Comparison of ENCODE assay signal across 18 mouse cellular contexts in the genomic region with DNA sequence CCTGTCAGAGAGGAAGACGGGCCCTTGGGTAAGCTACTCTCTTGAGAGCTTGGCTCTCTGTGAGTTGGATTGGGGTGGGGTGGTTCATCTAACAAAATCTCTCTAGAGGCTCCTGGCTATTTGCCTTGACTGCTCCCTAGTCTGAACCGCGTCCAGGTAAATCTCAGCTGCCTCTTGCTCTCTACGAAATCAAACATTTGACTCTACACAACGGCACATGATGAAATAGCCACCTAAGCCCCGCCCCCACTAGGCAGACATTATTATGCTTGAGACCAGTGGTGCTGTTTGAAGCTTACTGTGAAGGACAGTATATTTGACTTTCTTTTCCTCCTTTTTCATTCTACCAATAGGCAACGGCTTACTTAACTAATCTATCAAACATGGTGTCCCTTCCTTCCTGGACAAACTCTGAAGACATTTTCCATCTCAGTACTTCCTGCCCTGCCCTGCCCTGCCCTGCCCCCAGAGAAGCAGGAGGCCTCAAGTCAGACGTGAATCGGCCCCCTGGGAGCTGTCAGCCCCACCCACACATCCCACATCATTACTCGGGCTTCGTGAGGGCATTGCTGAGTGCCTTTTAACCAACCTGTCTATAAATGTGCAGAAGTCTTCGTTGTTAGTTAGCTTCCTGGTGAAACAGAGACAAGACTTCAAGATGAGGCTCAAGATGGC.
DNase-seq lines count a peak whose midpoint lies in the region; TF ChIP-seq lines count a peak whose summit lies in the region.
"Had no signal": no experiment of that assay in that cellular context is flagged by ENCODE, and none has a peak within 500 bp of the region (broad histone marks: within the 10 kb centered on the region; RNA-seq: fewer than 3 reads in every experiment).

No protein-coding gene starts in this region.

- peaks cover 4% of the 10 kb centered on the region; the same call in 1 of the 2 replicates for H3K4me1 ChIP-seq in bone marrow, adult 2 months (ENCODE audit: control insufficient read depth, insufficient read depth, low read length)
- peaks cover 8% of the 10 kb centered on the region; the same call in 1 of the 2 replicates for H3K4me1 ChIP-seq in spleen, adult 2 months (ENCODE audit: control insufficient read depth, insufficient read depth, insufficient read length)
- H3K4me1 ChIP-seq: embryonic facial prominence, embryonic 15.5 days; forebrain, embryonic 13.5 days; stomach, embryonic 15.5 days had no signal

- intact Hi-C loops in gastrocnemius, adult 2 months (cut with DNase I), result loop anchor here (5.0 kb wide), 2 partner anchors 182 to 247 kb away; no protein-coding TSS in a partner anchor

- H3K27ac ChIP-seq in gastrocnemius, adult 2 months, result peak overlapping the region; percentile 48; the same call in 1 of the 2 replicates
- H3K27ac ChIP-seq in bone marrow, adult 2 months (ENCODE audit: control insufficient read depth, insufficient read depth, low read depth, low read length, poor library complexity), result peak overlapping the region; percentile 28; the same call in 1 of the 2 replicates
- peak overlapping the region; percentile 8 for H3K27ac ChIP-seq in spleen, adult 2 months (ENCODE audit: insufficient read depth, low read length)
- H3K27ac ChIP-seq: embryonic facial prominence, embryonic 15.5 days; forebrain, embryonic 13.5 days; layer of hippocampus, adult 2 months; left cerebral cortex, adult 2 months; liver, embryonic 12.5 days; stomach, embryonic 15.5 days had no signal

- no peak for TF ChIP-seq CTCF in gastrocnemius, adult 2 months (IDR thresholded peaks at IDR 0.05)
- TF ChIP-seq CTCF in bone marrow, adult 2 months (IDR thresholded peaks at IDR 0.05; ENCODE audit: control insufficient read depth, insufficient read depth, low read length), result no peak
- TF ChIP-seq CTCF in spleen, adult 2 months (IDR thresholded peaks at IDR 0.05; ENCODE audit: extremely low read depth, insufficient read depth, insufficient read length, insufficient replicate concordance), result no peak

- no peaks in the 10 kb centered on the region for H3K36me3 ChIP-seq in spleen, adult 2 months (ENCODE audit: control insufficient read depth, insufficient read depth, low read length)
- H3K36me3 ChIP-seq: embryonic facial prominence, embryonic 15.5 days; liver, embryonic 12.5 days; stomach, embryonic 15.5 days had no signal

- no peak overlapping the region for H3K4me3 ChIP-seq in gastrocnemius, adult 2 months
- no peak overlapping the region for H3K4me3 ChIP-seq in bone marrow, adult 2 months (replicated peaks; ENCODE audit: control insufficient read depth, low read depth, low read length)
- H3K4me3 ChIP-seq in spleen, adult 2 months (ENCODE audit: extremely low read depth, insufficient read depth, insufficient read length), result no peak overlapping the region
- H3K4me3 ChIP-seq: embryonic facial prominence, embryonic 15.5 days; forebrain, embryonic 13.5 days; layer of hippocampus, adult 2 months; left cerebral cortex, adult 2 months; liver, embryonic 12.5 days; myocyte; stomach, embryonic 15.5 days had no signal

- TF ChIP-seq POLR2A in bone marrow, adult 2 months (IDR thresholded peaks at IDR 0.05; ENCODE audit: borderline replicate concordance, control insufficient read depth, low read depth, low read length), result no peak
- TF ChIP-seq POLR2A in spleen, adult 2 months (IDR thresholded peaks at IDR 0.05; ENCODE audit: low read depth, low read length), result no peak

- 38% methylated on average over 12 of the region's 12 CpGs for WGBS in bone marrow, adult 2 months
- WGBS in spleen, adult 2 months, result 35% methylated on average over 12 of the region's 12 CpGs

- DNase-seq in gastrocnemius, adult 2 months, result no peak
- DNase-seq in gastrocnemius, postnatal 10 days, result no peak
- peak; percentile 80 for DNase-seq in lung, postnatal 25 days (ENCODE audit: low spot score)
- peak; percentile 44 to 58 for DNase-seq in spleen, adult 2 months (ENCODE audit: low read depth in 1 of 2, low spot score in 2 of 2)
- DNase-seq in layer of hippocampus, adult 11-12 months (ENCODE audit: low spot score), result no peak
- no peak for DNase-seq in frontal cortex, postnatal 36 days (ENCODE audit: low spot score in 2 of 2)
- no peak for DNase-seq in right cerebral cortex, adult 2 months (ENCODE audit: low spot score in 2 of 2)
- DNase-seq: cerebellum, adult 11 months; kidney, adult 9 months; right cerebral cortex, postnatal 25 days had no signal

- H3K27me3 ChIP-seq in spleen, adult 2 months (ENCODE audit: control insufficient read depth, insufficient read depth, low read length), result no peaks in the 10 kb centered on the region
- H3K27me3 ChIP-seq: embryonic facial prominence, embryonic 15.5 days; forebrain, embryonic 13.5 days; liver, embryonic 12.5 days; stomach, embryonic 15.5 days had no signal

Comparison
In these comparisons a context has a peak if more than half of its experiments do, and no peak if none do; other contexts are left out.
1. DNase-seq: peak in lung, postnatal 25 days (single experiment) and spleen, adult 2 months (2 of 2); none in gastrocnemius, adult 2 months (single experiment), gastrocnemius, postnatal 10 days (single experiment), layer of hippocampus, adult 11-12 months (single experiment), frontal cortex, postnatal 36 days (0 of 2) and right cerebral cortex, adult 2 months (0 of 2).
2. Peak in every context shown above with its lines, with median percentiles within 50 percentile points of each other: H3K27ac ChIP-seq.